In genomic region chr3:88205563-88206491, GRCm38 (mm10) we compare ENCODE assay signal across 12 mouse cellular contexts. TPM values are rescaled to one million over a fixed set of nuclear protein-coding genes. Genes with fewer than 3 reads are reported as not detected.
DNase-seq lines count a peak whose midpoint lies in the region; ATAC-seq lines count a peak whose summit lies in the region.
"Had no signal": no experiment of that assay in that cellular context is flagged by ENCODE, and none has a peak within 500 bp of the region (broad histone marks: within the 10 kb centered on the region; RNA-seq: fewer than 3 reads in every experiment).

No protein-coding gene starts in this region.

- H3K27ac ChIP-seq in midbrain, embryonic 10.5 days (replicated peaks): no peak overlapping the region; the same call in 1 of the 2 replicates
- H3K27ac ChIP-seq: embryonic facial prominence, embryonic 15.5 days had no signal

- no peak for ATAC-seq in cerebellum, adult (ENCODE audit: insufficient number of reproducible peaks, low FRiP score, low TSS enrichment)
- ATAC-seq: inflammation-experienced regulatory T-cells, adult 6 months had no signal

- no peaks in the 10 kb centered on the region for H3K9me3 ChIP-seq in midbrain, embryonic 10.5 days (replicated peaks)
- H3K9me3 ChIP-seq: embryonic facial prominence, embryonic 15.5 days had no signal

- H3K27me3 ChIP-seq in midbrain, embryonic 10.5 days (ENCODE audit: low read depth, poor library complexity, severe bottlenecking): peaks cover 100% of the 10 kb centered on the region

- H3K4me1 ChIP-seq in midbrain, embryonic 10.5 days: peaks cover 64% of the 10 kb centered on the region

- no peaks in the 10 kb centered on the region for H3K36me3 ChIP-seq in midbrain, embryonic 10.5 days
- H3K36me3 ChIP-seq: embryonic facial prominence, embryonic 15.5 days had no signal

- DNase-seq in cerebellum, adult 18-20 months: peak; percentile 25 to 28
- peak; percentile 74 to 83 for DNase-seq in right cerebral cortex, postnatal 10 days (ENCODE audit: low spot score in 2 of 2)
- DNase-seq in right cerebral cortex, postnatal 14 days: no peak
- DNase-seq in midbrain, embryonic 10.5 days (ENCODE audit: low spot score): no peak
- DNase-seq in retina, postnatal 1 day: peak; percentile 89
- no peak for DNase-seq in kidney, postnatal 14 days
- DNase-seq in kidney, postnatal 25 days: no peak
- DNase-seq: adrenal gland, postnatal 14 days; lung, adult 2 months had no signal

- peak overlapping the region; percentile 47; the same call in 1 of the 2 replicates for H3K4me3 ChIP-seq in midbrain, embryonic 10.5 days
- H3K4me3 ChIP-seq: embryonic facial prominence, embryonic 15.5 days had no signal

- WGBS in midbrain, embryonic 10.5 days: 1% methylated on average over 8 of the region's 8 CpGs

RNA-seq across cellular contexts. Expression of gene Rhbg, which starts 48.7 kb away (rescaled TPM):
- not detected in 2 replicates for polyA plus RNA-seq in midbrain, embryonic 10.5 days (2016; fragmentation: Nextera tagmentation; extraction: Ambion mirVana)
- polyA plus RNA-seq: inflammation-experienced regulatory T-cells, adult 6 months had no signal

Comparison
In these comparisons a context has a peak if more than half of its experiments do, and no peak if none do; other contexts are left out.
1. DNase-seq: peak in cerebellum, adult 18-20 months (2 of 2), right cerebral cortex, postnatal 10 days (2 of 2) and retina, postnatal 1 day (single experiment); none in right cerebral cortex, postnatal 14 days (single experiment), midbrain, embryonic 10.5 days (single experiment), kidney, postnatal 14 days (single experiment) and kidney, postnatal 25 days (0 of 2).